Mouse (Mus musculus) cerebellum, postnatal 14 days (tissue): ENCODE measurements at regions not wholly inside any gene's neighbourhood (a gene's known extent, or its start where the extent isn't known, plus 50 kb on each side); places are given as distances from the start of the nearest gene placed in this dataset.

Experiments used
- DNase-seq, 2 experiments: peaks; one replicate each; pipeline ENCODE4 v3.0.0; 2021; ENCODE audit warnings: mixed read lengths in 2 of 2

- DNase-seq = no peak
Observed at GRCm38 (mm10) chr4:10610784-10611183, 263.5 kb upstream of the 2610301B20Rik start.
